Mouse (Mus musculus): ENCODE data around the gene Ephx3.

DNA sequence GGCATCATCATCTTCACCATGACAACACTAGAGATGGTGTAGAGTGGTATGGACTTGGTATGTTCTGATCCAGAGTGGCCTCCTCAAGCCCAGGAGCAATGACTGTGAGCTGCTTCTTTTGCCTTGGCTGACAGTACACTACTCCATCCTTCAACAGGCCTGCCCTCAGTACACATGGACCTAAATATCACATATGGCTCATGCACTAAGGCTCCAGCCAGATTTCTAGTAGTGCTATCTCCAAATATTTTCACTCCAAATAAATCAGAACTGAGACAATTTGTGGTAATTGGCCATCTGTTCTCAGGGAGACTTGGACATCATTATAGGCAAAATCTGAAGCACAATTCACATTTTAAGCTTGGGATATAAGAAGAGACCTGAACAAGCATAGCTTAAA, 43.8 kb upstream of the Ephx3 start:
- TF ChIP-seq POLR2A (IDR thresholded peaks at IDR 0.05; ENCODE audit: borderline replicate concordance, insufficient read depth, low read length) (no peak), CTCF (IDR thresholded peaks at IDR 0.05; ENCODE audit: borderline replicate concordance, insufficient read depth, low read depth, low read length) (no peak)
